In genomic region chr3:69316391-69317195, GRCm38 (mm10) we compare ENCODE assay signal across 8 mouse cellular contexts. TPM values are rescaled to one million over a fixed set of nuclear protein-coding genes. Genes with fewer than 3 reads are reported as not detected.
DNase-seq lines count a peak whose midpoint lies in the region; ATAC-seq lines count a peak whose summit lies in the region.

Gene Ppm1l (plus strand): TSS chr3:69316861.

- intact Hi-C loops in left cerebral cortex, postnatal 4 days (cut with DNase I): loop anchor here (5.0 kb wide), 1 partner anchor 166 kb away; no protein-coding TSS in a partner anchor

- H3K4me2 ChIP-seq in embryonic facial prominence, embryonic 11.5 days (ENCODE audit: low read depth, low read length): peak within 1 kb of the TSS; percentile 81
- peak within 1 kb of the TSS; percentile 85 for H3K4me2 ChIP-seq in midbrain, embryonic 11.5 days

- peak within 1 kb of the TSS; percentile 53 for H3K27ac ChIP-seq in embryonic facial prominence, embryonic 11.5 days (replicated peaks; ENCODE audit: low read depth, low read length)
- H3K27ac ChIP-seq in midbrain, embryonic 11.5 days (ENCODE audit: low read depth, low read length): peak within 1 kb of the TSS; percentile 87

- peak; percentile 90 for DNase-seq in adrenal gland, postnatal 25 days
- peak; percentile 95 for DNase-seq in embryonic facial prominence, embryonic 11.5 days (ENCODE audit: low spot score)
- DNase-seq in heart, adult 11 months: peak; percentile 99
- DNase-seq in kidney, adult 11 months: peak; percentile 90
- DNase-seq in left cerebral cortex, postnatal 4 days: peak; percentile 95
- peak; percentile 99 for DNase-seq in midbrain, embryonic 11.5 days (ENCODE audit: low spot score, missing footprints)
- DNase-seq in right cerebral cortex, postnatal 4 days: peak; percentile 89
- peak; percentile 95 for DNase-seq in yolk sac, embryonic 10.5 days (ENCODE audit: low spot score)

- H3K9ac ChIP-seq in embryonic facial prominence, embryonic 11.5 days (replicated peaks; ENCODE audit: low read length): peak within 1 kb of the TSS; percentile 78
- peak within 1 kb of the TSS; percentile 90 for H3K9ac ChIP-seq in midbrain, embryonic 11.5 days (ENCODE audit: low read length)

- no peaks in the 10 kb centered on the region for H3K9me3 ChIP-seq in embryonic facial prominence, embryonic 11.5 days (replicated peaks; ENCODE audit: control insufficient read depth, low read length)
- no peaks in the 10 kb centered on the region for H3K9me3 ChIP-seq in midbrain, embryonic 11.5 days (ENCODE audit: control insufficient read depth, low read length)

- no peaks in the 10 kb centered on the region for H3K27me3 ChIP-seq in embryonic facial prominence, embryonic 11.5 days (ENCODE audit: control insufficient read depth, insufficient read depth, low read length)
- peaks cover 3% of the 10 kb centered on the region; the same call in 1 of the 2 replicates for H3K27me3 ChIP-seq in midbrain, embryonic 11.5 days (ENCODE audit: control insufficient read depth, insufficient read depth, low read length)

- under 1% methylated on average over 66 of the region's 80 CpGs for WGBS in embryonic facial prominence, embryonic 11.5 days
- under 1% methylated on average over 60 of the region's 80 CpGs for WGBS in midbrain, embryonic 11.5 days

- peak; percentile 97 for ATAC-seq in embryonic facial prominence, embryonic 11.5 days (replicated peaks; ENCODE audit: insufficient number of reproducible peaks, low FRiP score, low TSS enrichment, low read depth)
- peak; percentile 98 for ATAC-seq in midbrain, embryonic 11.5 days (ENCODE audit: low FRiP score)

- no peaks in the 10 kb centered on the region for H3K36me3 ChIP-seq in embryonic facial prominence, embryonic 11.5 days (replicated peaks; ENCODE audit: control insufficient read depth, insufficient read depth, low read depth, low read length)
- H3K36me3 ChIP-seq in midbrain, embryonic 11.5 days (ENCODE audit: control insufficient read depth, insufficient read depth, low read length): no peaks in the 10 kb centered on the region

- H3K4me1 ChIP-seq in embryonic facial prominence, embryonic 11.5 days (ENCODE audit: control insufficient read depth, insufficient read depth, low read length): no peaks in the 10 kb centered on the region
- H3K4me1 ChIP-seq in midbrain, embryonic 11.5 days (ENCODE audit: control insufficient read depth, insufficient read depth, low read length): peaks cover 17% of the 10 kb centered on the region

- peak within 1 kb of the TSS; percentile 63 for H3K4me3 ChIP-seq in embryonic facial prominence, embryonic 11.5 days (ENCODE audit: low read depth, low read length)
- H3K4me3 ChIP-seq in midbrain, embryonic 11.5 days (ENCODE audit: low read depth, low read length): peak within 1 kb of the TSS; percentile 76

RNA-seq across cellular contexts. Expression of gene Ppm1l, which starts in this region (rescaled TPM):
- 13.6 and 15.0 TPM in 2 replicates for total RNA-seq in adrenal gland, postnatal 25 days (2021)
- polyA plus RNA-seq in embryonic facial prominence, embryonic 11.5 days (2014; fragmentation: Nextera tagmentation; extraction: Ambion mirVana): 9.3 and 10.4 TPM in 2 replicates
- 10 to 100 TPM; 45.9 to 49.2 TPM for total RNA-seq in left cerebral cortex, postnatal 4 days (2021)
- polyA plus RNA-seq in midbrain, embryonic 11.5 days (2014; fragmentation: Nextera tagmentation; extraction: Ambion mirVana): 16.3 and 17.0 TPM in 2 replicates

Comparison
In these comparisons a context has a peak if more than half of its experiments do, and no peak if none do; other contexts are left out.
1. Peak in every context shown above with its lines: DNase-seq, ATAC-seq, H3K4me3 ChIP-seq and H3K27ac ChIP-seq.